Mouse (Mus musculus) embryonic fibroblast, embryonic 13.5 days (primary cell): ENCODE results near the gene Sema4b.

Experiments
- CTCF ChIP-seq: IDR thresholded peaks from 2 replicates; pipeline ENCODE4 v1.5.1; 2011; ENCODE audit warnings: mild to moderate bottlenecking, control low read depth, low read length, moderate library complexity, borderline replicate concordance; ENCODE audit not compliant: insufficient read depth
- POLR2A ChIP-seq: IDR thresholded peaks from 2 replicates; pipeline ENCODE4 v1.6.1; 2011; ENCODE audit warnings: low read depth, mild to moderate bottlenecking, control low read depth, low read length, moderate library complexity

DNA sequence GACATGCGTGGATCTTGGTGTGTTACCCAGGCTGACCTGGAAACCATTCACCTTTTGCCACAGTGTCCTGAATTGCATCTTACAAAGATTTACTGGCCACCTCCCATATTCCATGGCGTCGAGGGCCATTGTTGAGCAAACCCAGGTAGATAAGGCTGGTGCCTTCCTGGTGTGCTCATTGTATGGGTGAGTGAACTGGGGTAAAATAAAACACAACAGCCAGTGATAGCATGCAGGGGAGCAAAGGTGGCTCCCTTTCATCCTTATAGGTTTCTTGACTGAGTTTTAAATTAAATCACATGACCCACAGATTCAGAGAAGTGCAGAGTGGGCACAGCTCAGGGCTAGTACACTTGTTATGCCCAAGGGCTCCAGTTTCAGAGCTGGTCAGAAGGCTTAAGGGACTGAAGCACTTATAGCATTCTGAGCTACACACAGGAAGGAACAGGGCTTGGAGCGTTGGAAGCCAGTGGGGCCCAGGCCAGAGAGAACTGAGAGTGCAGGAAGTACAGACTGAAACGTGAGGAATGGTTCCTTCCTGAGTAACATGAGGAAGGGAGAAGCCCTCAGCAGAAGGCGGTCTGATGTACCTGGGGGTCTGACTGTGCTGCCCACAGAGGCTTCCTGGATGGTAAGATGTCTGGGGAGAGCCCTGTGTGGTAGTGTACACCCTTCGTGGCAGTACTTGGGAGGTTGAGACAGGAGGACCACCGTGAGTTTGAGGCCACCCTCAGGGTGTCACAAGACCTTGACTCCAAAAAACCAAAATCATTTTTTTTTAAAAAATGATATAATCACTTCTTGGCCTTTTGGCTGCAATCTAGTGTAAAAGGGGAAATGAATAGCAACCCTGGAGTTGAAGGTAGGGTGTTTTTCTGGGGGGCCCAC is 14.3 kb upstream of the Sema4b start:
- no peak for TF ChIP-seq CTCF
- TF ChIP-seq POLR2A, result no peak
